Mouse (Mus musculus): ENCODE data around the gene Sult1a1. TPM values are rescaled to one million over a fixed set of nuclear protein-coding genes. Genes with fewer than 3 reads are reported as not detected.

Sult1a1 gene
- polyA plus RNA-seq (2012; ENCODE audit: insufficient read depth, insufficient read length, missing spikeins) = 40.9 and 98.4 TPM in 2 replicates

DNA sequence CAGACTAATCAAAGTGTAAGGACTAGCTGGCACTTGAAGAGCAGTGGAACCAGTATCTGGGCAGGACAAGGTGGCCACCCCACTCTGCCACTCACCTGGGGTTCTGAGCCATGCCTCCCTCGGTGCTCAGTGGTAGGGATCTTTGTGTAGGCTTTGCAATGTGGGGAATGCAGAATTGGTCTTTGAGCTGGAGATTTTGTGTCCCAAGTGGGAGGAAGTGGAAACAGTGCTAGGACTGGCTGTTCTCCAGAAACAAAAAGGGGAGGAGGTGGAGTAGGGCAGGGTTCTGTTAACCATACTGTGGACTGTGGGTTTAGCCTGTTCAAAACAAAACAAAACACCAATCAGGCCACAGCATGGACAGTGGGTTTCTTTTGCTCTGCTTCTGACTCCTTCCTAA is at the start of gene Sult1a1:
TSS of gene Sult1a1 (minus strand) at position 226 of the 400 bp plus-strand sequence.
- H3K4me1 ChIP-seq (ENCODE audit: control insufficient read depth, insufficient read depth, insufficient read length, low read length) = peaks cover 18% of the 10 kb centered on the region
- peak within 1 kb of the TSS; percentile 76 for H3K4me3 ChIP-seq (ENCODE audit: insufficient read depth, low read depth, low read length)
- peak within 1 kb of the TSS; percentile 99 for H3K27ac ChIP-seq (replicated peaks; ENCODE audit: low read depth, low read length)

DNA sequence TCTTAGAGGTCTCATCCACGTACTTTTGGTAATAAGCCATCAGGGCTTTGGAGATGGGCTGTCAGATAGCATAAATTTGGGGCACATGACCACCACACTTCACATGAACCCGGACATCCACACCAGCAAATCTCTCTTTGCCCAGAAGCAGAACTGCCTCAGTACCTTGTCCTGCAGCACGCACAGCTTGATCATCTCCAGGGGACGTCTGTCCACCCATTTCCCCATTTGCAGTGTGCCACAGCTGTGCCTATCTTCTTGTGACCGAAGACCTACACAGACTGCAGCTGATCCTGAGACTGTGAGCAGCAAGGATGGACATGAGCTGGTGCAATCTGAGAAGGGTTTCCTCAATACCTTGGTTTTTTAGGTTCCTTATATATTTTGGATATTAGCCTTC is 49.4 kb upstream of the Sult1a1 start:
- Histone ChIP-seq H3K4me3 (ENCODE audit: insufficient read depth, low read depth, low read length) (no peak overlapping the region), H3K4me1 (ENCODE audit: control insufficient read depth, insufficient read depth, insufficient read length, low read length) (no peaks in the 10 kb centered on the region), H3K27ac (replicated peaks; ENCODE audit: low read depth, low read length) (no peak overlapping the region)

GRCm38 (mm10) chr7:126725077-126725476 is 48.8 kb upstream of the Sult1a1 start:
- Histone ChIP-seq H3K27ac (replicated peaks; ENCODE audit: low read depth, low read length) (no peak overlapping the region), H3K4me3 (ENCODE audit: insufficient read depth, low read depth, low read length) (no peak overlapping the region), H3K4me1 (ENCODE audit: control insufficient read depth, insufficient read depth, insufficient read length, low read length) (no peaks in the 10 kb centered on the region)

DNA sequence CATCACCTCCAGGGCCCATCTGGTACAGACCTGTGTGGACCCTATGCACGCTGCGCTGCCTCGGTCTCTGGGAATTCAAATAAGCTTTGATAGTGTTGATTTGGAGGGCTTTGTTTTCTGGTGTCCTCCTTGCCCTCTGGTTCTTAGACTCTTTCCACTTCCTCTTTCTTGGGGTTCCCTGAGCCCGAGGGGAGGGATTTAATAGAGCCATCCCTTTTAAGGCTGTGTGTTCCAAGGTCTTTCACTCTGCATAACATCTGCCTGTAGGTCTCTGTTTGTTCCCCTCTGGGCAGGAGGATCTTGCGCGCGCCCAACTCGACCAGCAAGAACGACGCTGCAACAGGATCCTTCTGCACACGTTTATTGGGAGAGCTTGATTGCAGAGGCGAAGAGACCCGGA is 45.4 kb upstream of the Sult1a1 start:
- Histone ChIP-seq H3K27ac (replicated peaks; ENCODE audit: low read depth, low read length) (no peak overlapping the region), H3K4me1 (ENCODE audit: control insufficient read depth, insufficient read depth, insufficient read length, low read length) (no peaks in the 10 kb centered on the region), H3K4me3 (ENCODE audit: insufficient read depth, low read depth, low read length) (no peak overlapping the region)

DNA sequence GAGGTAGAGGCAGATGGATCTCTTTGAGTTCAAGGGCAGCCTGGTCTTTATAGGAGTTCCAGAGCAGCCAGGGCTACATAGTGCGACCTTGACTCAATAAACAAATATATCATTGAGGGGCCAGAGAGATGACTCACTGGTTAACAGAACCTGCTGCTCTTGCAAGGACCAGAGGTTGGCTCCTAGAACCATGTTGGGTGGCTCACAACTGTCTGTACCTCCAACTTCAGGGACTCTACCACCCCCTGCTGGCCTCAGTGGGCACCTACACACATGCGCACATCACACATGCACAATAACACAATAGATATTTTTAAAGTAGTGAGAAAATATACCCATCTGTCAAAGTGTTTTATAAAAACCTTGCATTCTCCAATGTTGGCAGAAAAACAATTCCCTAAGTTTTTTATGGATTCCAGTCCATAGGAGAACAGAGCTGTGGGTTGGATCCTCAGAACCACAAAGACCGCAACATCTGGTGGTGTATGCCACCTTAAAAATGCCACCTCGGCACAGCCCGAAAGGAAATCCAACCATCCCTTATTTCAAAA is 42.6 kb upstream of the Sult1a1 start:
- no peaks in the 10 kb centered on the region for H3K4me1 ChIP-seq (ENCODE audit: control insufficient read depth, insufficient read depth, insufficient read length, low read length)
- H3K4me3 ChIP-seq (ENCODE audit: insufficient read depth, low read depth, low read length) = no peak overlapping the region
- H3K27ac ChIP-seq (replicated peaks; ENCODE audit: low read depth, low read length) = no peak overlapping the region

DNA sequence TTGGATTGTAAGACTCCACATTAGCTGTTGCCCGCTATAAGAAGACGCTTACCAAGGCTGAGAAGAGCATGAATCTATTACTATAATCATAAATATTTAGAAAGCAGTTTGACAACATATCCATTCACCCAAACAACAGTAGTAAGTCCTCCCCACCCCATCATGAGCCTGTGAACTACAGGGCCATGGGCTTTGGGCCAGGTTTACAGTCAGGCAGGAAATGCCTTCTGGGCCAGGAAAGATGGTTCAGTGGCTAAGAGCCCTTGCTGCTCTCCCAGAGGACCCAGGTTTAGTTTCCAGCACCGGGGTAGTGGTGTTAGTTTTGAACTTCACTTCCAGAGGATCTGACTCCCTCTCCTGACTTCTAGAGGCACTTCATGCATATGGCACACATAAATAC is 41.3 kb upstream of the Sult1a1 start:
- no peak overlapping the region for H3K27ac ChIP-seq (replicated peaks; ENCODE audit: low read depth, low read length)
- no peaks in the 10 kb centered on the region for H3K4me1 ChIP-seq (ENCODE audit: control insufficient read depth, insufficient read depth, insufficient read length, low read length)

GRCm38 (mm10) chr7:126715679-126716078 is 39.4 kb upstream of the Sult1a1 start:
- Histone ChIP-seq H3K4me1 (ENCODE audit: control insufficient read depth, insufficient read depth, insufficient read length, low read length) (no peaks in the 10 kb centered on the region), H3K4me3 (ENCODE audit: insufficient read depth, low read depth, low read length) (no peak overlapping the region), H3K27ac (replicated peaks; ENCODE audit: low read depth, low read length) (no peak overlapping the region)

More for the DNA sequence above, 41.3 kb upstream of the Sult1a1 start:
- H3K4me3 ChIP-seq (ENCODE audit: insufficient read depth, low read depth, low read length) = no peak overlapping the region

DNA sequence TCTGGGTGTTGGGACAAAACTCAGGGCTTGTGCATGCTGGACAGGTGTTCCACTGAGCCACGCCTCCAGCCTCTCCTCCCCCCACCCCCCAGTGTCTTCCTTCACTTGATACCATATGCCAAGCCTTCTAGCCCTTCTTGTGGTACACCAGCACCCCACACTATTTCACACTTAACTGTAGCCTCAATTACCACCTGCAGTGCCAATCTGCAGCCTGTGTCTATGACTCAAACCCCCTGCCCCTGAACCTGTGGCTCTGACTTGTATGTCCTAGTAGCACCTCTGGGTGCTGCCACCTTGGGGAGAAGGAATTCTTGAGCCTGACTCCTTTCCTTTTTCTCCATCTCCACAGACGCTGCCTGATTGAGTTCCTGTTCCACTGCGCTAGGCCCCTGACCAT is 35.7 kb upstream of the Sult1a1 start:
- Histone ChIP-seq H3K4me1 (ENCODE audit: control insufficient read depth, insufficient read depth, insufficient read length, low read length) (no peaks in the 10 kb centered on the region), H3K27ac (replicated peaks; ENCODE audit: low read depth, low read length) (no peak overlapping the region), H3K4me3 (ENCODE audit: insufficient read depth, low read depth, low read length) (no peak overlapping the region)

GRCm38 (mm10) chr7:126710266-126710665 is 34.0 kb upstream of the Sult1a1 start:
- Histone ChIP-seq H3K4me1 (ENCODE audit: control insufficient read depth, insufficient read depth, insufficient read length, low read length) (no peaks in the 10 kb centered on the region), H3K27ac (replicated peaks; ENCODE audit: low read depth, low read length) (no peak overlapping the region), H3K4me3 (ENCODE audit: insufficient read depth, low read depth, low read length) (no peak overlapping the region)

DNA sequence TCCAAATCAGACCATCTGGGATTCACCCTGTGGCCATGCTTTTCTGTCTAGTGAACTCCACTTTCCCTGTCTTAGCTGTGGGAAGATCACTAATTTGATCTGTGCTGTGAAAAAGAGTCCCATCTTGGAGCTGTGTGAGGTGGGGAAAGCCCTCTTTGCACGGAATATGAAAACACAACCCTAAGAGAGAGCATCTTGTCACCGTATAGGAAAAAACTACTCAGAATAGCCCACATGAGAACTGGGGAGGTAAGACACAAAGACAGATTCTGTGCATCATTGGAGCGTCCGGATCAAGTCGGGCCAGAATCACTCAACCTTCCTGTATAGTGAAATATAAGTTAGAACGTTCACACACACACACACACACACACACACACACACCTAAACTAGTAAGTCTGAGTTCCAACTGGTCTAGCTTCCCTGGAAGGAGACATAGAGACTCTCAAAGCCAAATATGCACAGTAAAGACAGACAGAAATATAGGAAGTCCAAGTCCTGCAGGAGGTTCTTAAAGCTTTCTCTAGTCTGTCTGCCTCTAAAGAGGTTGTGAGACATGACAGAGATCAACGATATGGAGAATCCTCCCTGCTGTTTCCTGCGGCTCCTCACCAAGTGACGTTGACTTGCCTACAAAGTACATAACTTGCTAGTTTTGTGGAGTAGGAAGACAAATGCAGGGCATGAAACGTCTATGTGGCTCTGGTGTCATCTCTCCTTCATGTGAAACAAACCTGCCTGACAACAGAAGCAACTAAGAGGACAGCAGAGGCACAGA is 32.1 kb upstream of the Sult1a1 start:
- H3K4me3 ChIP-seq (ENCODE audit: insufficient read depth, low read depth, low read length) = no peak overlapping the region
- H3K4me1 ChIP-seq (ENCODE audit: control insufficient read depth, insufficient read depth, insufficient read length, low read length) = peaks cover 3% of the 10 kb centered on the region; the same call in 1 of the 2 replicates
- no peak overlapping the region for H3K27ac ChIP-seq (replicated peaks; ENCODE audit: low read depth, low read length)

DNA sequence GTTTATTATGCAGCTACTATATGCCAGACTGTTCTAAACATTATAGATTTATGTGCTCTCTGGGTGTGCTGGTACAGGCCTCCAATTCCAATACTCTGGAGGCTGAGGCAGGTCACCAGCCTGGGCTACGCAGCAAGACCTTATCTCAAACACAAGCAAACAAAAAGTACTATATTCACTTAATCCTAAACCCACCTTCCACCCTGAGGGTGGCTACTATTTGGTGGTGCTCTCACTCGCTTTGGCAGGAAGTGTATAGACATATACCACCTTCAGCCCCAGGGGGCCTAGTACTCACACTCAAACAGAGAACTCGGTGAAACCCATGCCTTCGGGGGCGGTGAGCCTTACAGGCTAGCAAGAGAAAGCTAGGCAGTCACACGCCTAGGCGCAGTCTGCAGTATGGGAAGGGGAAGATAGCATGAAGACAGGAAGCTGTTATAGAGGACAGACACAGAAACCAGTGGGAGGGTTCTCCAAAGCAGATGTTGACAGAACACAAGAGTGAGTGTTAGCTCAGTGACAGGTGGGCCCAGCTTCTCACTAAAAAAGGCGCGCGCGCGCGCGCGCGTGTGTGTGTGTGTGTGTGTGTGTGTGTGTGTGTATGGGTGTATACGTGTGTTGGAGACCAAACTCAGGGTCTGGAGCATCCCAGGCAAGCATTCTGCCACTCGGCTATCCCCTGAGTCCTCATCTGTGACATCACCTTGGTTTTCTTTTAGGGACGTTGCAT is 31.4 kb upstream of the Sult1a1 start, which contains the start of gene Coro1a:
TSS of gene Coro1a (minus strand) at position 346 of the 733 bp plus-strand sequence.
- no peak within 1 kb of the TSS for H3K27ac ChIP-seq (replicated peaks; ENCODE audit: low read depth, low read length)
- peaks cover 3% of the 10 kb centered on the region; the same call in 1 of the 2 replicates for H3K4me1 ChIP-seq (ENCODE audit: control insufficient read depth, insufficient read depth, insufficient read length, low read length)

GRCm38 (mm10) chr7:126704121-126704980 is 28.1 kb upstream of the Sult1a1 start:
- H3K27ac ChIP-seq (replicated peaks; ENCODE audit: low read depth, low read length) = peak overlapping the region; percentile 64
- H3K4me3 ChIP-seq (ENCODE audit: insufficient read depth, low read depth, low read length) = peak overlapping the region; percentile 46
- peaks cover 3% of the 10 kb centered on the region; the same call in 1 of the 2 replicates for H3K4me1 ChIP-seq (ENCODE audit: control insufficient read depth, insufficient read depth, insufficient read length, low read length)

More for the DNA sequence above, 31.4 kb upstream of the Sult1a1 start, which contains the start of gene Coro1a:
- H3K4me3 ChIP-seq (ENCODE audit: insufficient read depth, low read depth, low read length) = no peak within 1 kb of the TSS

DNA sequence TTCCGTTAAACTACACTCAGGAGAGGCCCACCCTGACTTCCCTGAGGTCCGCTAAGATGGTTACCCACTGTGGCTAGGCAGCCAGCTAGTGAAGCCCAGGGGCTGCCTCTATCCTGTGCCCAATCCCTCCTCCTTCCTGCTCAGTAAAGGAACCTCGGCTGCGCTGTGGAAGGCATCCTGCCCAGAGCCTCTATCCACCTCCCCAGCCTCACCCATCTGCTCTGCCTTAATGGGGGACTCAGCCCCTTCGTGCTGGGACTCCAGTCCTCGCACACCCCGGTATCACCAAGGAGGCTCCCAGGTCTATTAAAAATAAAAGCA is 27.5 kb upstream of the Sult1a1 start:
- peak overlapping the region; percentile 56 for H3K27ac ChIP-seq (replicated peaks; ENCODE audit: low read depth, low read length)
- H3K4me3 ChIP-seq (ENCODE audit: insufficient read depth, low read depth, low read length) = peak overlapping the region; percentile 46
- peaks cover 3% of the 10 kb centered on the region; the same call in 1 of the 2 replicates for H3K4me1 ChIP-seq (ENCODE audit: control insufficient read depth, insufficient read depth, insufficient read length, low read length)

DNA sequence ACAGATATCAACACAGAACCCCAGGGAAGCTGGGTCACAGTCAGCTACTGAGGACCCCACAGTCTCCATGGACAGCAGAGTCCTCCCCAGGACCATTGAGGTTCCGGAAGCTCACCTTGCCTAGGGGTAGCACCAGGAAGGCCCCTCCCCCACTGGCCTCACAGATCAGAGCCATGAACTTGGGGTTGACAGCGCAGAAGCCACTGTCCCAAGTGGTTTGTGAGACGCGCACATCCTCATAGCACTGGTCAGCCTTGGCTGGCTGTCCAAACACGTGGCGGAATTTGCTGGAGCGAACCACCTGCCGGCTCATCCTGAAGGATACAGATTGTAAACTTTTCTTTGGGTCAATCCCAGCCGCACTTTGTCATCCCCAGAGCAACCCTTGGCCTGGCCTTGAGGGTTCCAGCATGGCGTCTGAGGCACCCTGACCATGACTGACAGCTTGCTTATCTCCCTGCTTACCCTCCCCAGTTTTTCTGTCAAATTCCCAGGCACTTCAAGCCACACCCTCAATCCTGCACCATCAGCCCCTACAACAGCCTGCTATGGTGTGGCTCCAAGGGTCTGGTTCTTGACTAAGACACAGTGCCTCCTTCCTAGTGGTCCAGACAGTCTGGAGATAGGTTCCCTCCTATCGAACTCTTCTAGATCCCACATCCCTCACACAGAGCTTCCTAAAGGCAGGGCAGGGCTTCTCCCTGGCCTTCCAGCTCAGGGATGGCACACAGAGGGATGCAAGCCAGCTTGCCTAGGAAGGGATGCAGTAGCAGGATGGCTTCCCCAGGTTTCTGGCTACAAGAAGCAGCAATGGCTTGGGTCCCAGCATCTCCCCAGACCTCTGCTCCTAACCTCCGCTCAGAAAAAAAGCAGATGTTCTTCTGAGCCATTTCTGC is 26.9 kb upstream of the Sult1a1 start:
- H3K4me3 ChIP-seq (ENCODE audit: insufficient read depth, low read depth, low read length) = peak overlapping the region; percentile 46
- peak overlapping the region; percentile 56 for H3K27ac ChIP-seq (replicated peaks; ENCODE audit: low read depth, low read length)
- H3K4me1 ChIP-seq (ENCODE audit: control insufficient read depth, insufficient read depth, insufficient read length, low read length) = peaks cover 3% of the 10 kb centered on the region; the same call in 1 of the 2 replicates
